In the genomic region with DNA sequence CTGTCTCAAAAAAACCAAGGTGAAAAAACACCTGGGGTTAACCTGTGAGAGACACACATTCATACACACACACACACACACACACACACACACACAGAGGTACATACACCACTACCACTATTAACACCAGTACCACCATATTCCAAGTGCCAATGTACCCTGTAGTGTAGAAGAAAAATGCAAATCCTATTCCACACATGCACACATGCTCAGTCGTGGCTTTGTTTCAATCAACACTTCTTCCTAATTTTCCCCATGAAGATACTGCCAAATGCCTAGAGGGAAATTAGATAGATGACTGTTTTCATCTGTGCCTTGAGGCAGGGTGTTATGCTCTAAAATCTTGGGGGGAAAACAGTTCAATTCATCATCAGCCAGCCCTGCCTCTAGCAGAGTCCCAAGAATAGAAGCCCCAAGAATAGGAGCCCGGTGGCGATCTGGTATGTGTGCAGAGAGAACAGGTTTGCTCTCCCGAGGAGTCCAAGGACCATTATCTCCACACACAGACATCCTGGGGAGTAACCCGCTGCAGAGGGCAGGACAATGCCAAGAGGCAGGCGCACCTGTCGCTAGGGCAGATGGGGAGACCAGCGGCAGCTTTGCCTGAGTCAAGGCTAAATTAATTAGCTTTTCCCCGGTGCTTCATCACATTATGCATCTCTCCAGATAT, we compare ENCODE assay signal across 15 mouse cellular contexts.
DNase-seq lines count a peak whose midpoint lies in the region; ATAC-seq and TF ChIP-seq lines count a peak whose summit lies in the region.
"Had no signal": no experiment of that assay in that cellular context is flagged by ENCODE, and none has a peak within 500 bp of the region (broad histone marks: within the 10 kb centered on the region; RNA-seq: fewer than 3 reads in every experiment).

No protein-coding gene starts in this region.

- H3K9me3 ChIP-seq in lung, embryonic 16.5 days (ENCODE audit: control insufficient read depth, low read length): no peaks in the 10 kb centered on the region
- no peaks in the 10 kb centered on the region for H3K9me3 ChIP-seq in lung, postnatal 0 days (ENCODE audit: low read length)
- no peaks in the 10 kb centered on the region for H3K9me3 ChIP-seq in midbrain, embryonic 14.5 days (ENCODE audit: control insufficient read depth, low read length)
- H3K9me3 ChIP-seq: heart, embryonic 13.5 days; liver, embryonic 12.5 days had no signal

- H3K36me3 ChIP-seq in lung, embryonic 16.5 days (ENCODE audit: control insufficient read depth, insufficient read depth, low read length): no peaks in the 10 kb centered on the region
- H3K36me3 ChIP-seq in lung, postnatal 0 days (ENCODE audit: insufficient read depth, low read length): no peaks in the 10 kb centered on the region
- no peaks in the 10 kb centered on the region for H3K36me3 ChIP-seq in midbrain, embryonic 14.5 days (ENCODE audit: control insufficient read depth, insufficient read depth, low read length)
- H3K36me3 ChIP-seq: heart, embryonic 13.5 days; liver, embryonic 12.5 days had no signal

- H3K4me2 ChIP-seq in lung, embryonic 16.5 days (ENCODE audit: low read depth, low read length): no peak overlapping the region
- H3K4me2 ChIP-seq in lung, postnatal 0 days (replicated peaks; ENCODE audit: low read depth, low read length): no peak overlapping the region
- no peak overlapping the region for H3K4me2 ChIP-seq in midbrain, embryonic 14.5 days (ENCODE audit: low read length)
- H3K4me2 ChIP-seq: heart, embryonic 13.5 days; liver, embryonic 12.5 days had no signal

- no peak overlapping the region for H3K9ac ChIP-seq in lung, embryonic 16.5 days (ENCODE audit: low read length)
- no peak overlapping the region for H3K9ac ChIP-seq in lung, postnatal 0 days (replicated peaks; ENCODE audit: low read depth)
- no peak overlapping the region for H3K9ac ChIP-seq in midbrain, embryonic 14.5 days (replicated peaks; ENCODE audit: low read length)
- H3K9ac ChIP-seq: heart, embryonic 13.5 days; liver, embryonic 12.5 days had no signal

- no peak overlapping the region for H3K4me3 ChIP-seq in lung, embryonic 16.5 days (ENCODE audit: low read length)
- H3K4me3 ChIP-seq in lung, postnatal 0 days (ENCODE audit: low read depth, low read length): no peak overlapping the region
- H3K4me3 ChIP-seq in midbrain, embryonic 14.5 days (replicated peaks; ENCODE audit: low read depth, low read length): no peak overlapping the region
- H3K4me3 ChIP-seq: heart, embryonic 13.5 days; liver, embryonic 12.5 days had no signal

- no peak overlapping the region for H3K27ac ChIP-seq in lung, embryonic 16.5 days (ENCODE audit: low read length)
- no peak overlapping the region for H3K27ac ChIP-seq in lung, postnatal 0 days (ENCODE audit: low read length)
- no peak overlapping the region for H3K27ac ChIP-seq in midbrain, embryonic 14.5 days (replicated peaks; ENCODE audit: low read depth, low read length)
- H3K27ac ChIP-seq: heart, embryonic 13.5 days; liver, embryonic 12.5 days; stomach, postnatal 0 days had no signal

- ATAC-seq in lung, embryonic 16.5 days (ENCODE audit: low read depth): peak; percentile 28; the same call in 1 of the 2 replicates
- no peak for ATAC-seq in lung, postnatal 0 days
- 0 out of 2 replicates have a peak, but pooled peaks have one; percentile 40 for ATAC-seq in midbrain, embryonic 14.5 days (ENCODE audit: low FRiP score, low TSS enrichment)
- ATAC-seq: liver, embryonic 12.5 days; Patski had no signal

- 55% methylated on average over 9 of the region's 9 CpGs for WGBS in lung, embryonic 16.5 days
- WGBS in lung, postnatal 0 days: 59% methylated on average over 9 of the region's 9 CpGs
- WGBS in midbrain, embryonic 14.5 days: 35% methylated on average over 9 of the region's 9 CpGs

- peaks cover 3% of the 10 kb centered on the region for H3K4me1 ChIP-seq in lung, embryonic 16.5 days (replicated peaks; ENCODE audit: control insufficient read depth, insufficient read depth, low read length)
- H3K4me1 ChIP-seq in lung, postnatal 0 days (ENCODE audit: insufficient read depth, low read depth, low read length): peaks cover 9% of the 10 kb centered on the region; the same call in 1 of the 2 replicates
- H3K4me1 ChIP-seq in midbrain, embryonic 14.5 days (ENCODE audit: control insufficient read depth, insufficient read depth, low read length): no peaks in the 10 kb centered on the region
- H3K4me1 ChIP-seq: heart, embryonic 13.5 days; liver, embryonic 12.5 days had no signal

- no peaks in the 10 kb centered on the region for H3K27me3 ChIP-seq in lung, embryonic 16.5 days (ENCODE audit: control insufficient read depth, insufficient read depth, low read depth, low read length)
- H3K27me3 ChIP-seq in lung, postnatal 0 days (replicated peaks; ENCODE audit: insufficient read depth, low read length): no peaks in the 10 kb centered on the region
- no peaks in the 10 kb centered on the region for H3K27me3 ChIP-seq in midbrain, embryonic 14.5 days (ENCODE audit: control insufficient read depth, insufficient read depth, low read length)
- H3K27me3 ChIP-seq: CH12.LX; heart, embryonic 13.5 days; liver, embryonic 12.5 days; Patski had no signal

- no peak for TF ChIP-seq EP300 in lung, postnatal 0 days (IDR thresholded peaks at IDR 0.05)

- no peak for DNase-seq in lung, postnatal 0 days (ENCODE audit: low spot score)
- peak; percentile 78 to 80 for DNase-seq in cerebellum, adult 18-20 months
- peak; percentile 80 to 87 for DNase-seq in cerebellum, postnatal 25 days
- peak; percentile 51 for DNase-seq in midbrain, embryonic 14.5 days
- DNase-seq in adrenal gland, adult 2 months: no peak
- no peak for DNase-seq in kidney, adult 11 months
- DNase-seq: adrenal gland, postnatal 10 days; gastrocnemius, postnatal 10 days; kidney, postnatal 25 days had no signal

- no peak for TF ChIP-seq CTCF in lung, postnatal 0 days (IDR thresholded peaks at IDR 0.05)

Comparison
In these comparisons a context has a peak if more than half of its experiments do, and no peak if none do; other contexts are left out.
1. DNase-seq: peak in cerebellum, adult 18-20 months (2 of 2), cerebellum, postnatal 25 days (2 of 2) and midbrain, embryonic 14.5 days (single experiment); none in lung, postnatal 0 days (single experiment), adrenal gland, adult 2 months (single experiment) and kidney, adult 11 months (single experiment).